Mouse (Mus musculus): ENCODE results near the gene Calr4. TPM values are rescaled to one million over a fixed set of nuclear protein-coding genes. Genes with fewer than 3 reads are reported as not detected.
A peak's percentile ranks its signal among the peaks of the same experiment; 100 is the strongest.

Calr4 gene
- polyA plus RNA-seq, 1 experiment from 2014 or later: not detected

- ATAC-seq (peak; percentile 60), DNase-seq (no peak)
- Histone ChIP-seq H3K9ac (replicated peaks) (no peak overlapping the region), H3K9me3 (ENCODE audit: low read length) (no peaks in the 10 kb centered on the region), H3K27me3 (ENCODE audit: insufficient read depth, low read length) (no peaks in the 10 kb centered on the region), H3K36me3 (replicated peaks; ENCODE audit: insufficient read depth, low read length) (no peaks in the 10 kb centered on the region), H3K4me3 (ENCODE audit: low read depth, low read length) (no peak overlapping the region), H3K27ac (ENCODE audit: low read depth) (no peak overlapping the region; the same call in 1 of the 2 replicates), H3K4me2 (ENCODE audit: low read depth, low read length) (no peak overlapping the region), H3K4me1 (ENCODE audit: insufficient read depth) (peaks cover 4% of the 10 kb centered on the region; the same call in 1 of the 2 replicates)
- no peak for TF ChIP-seq EP300 (IDR thresholded peaks at IDR 0.05; ENCODE audit: low read depth)
- 0 out of 2 replicates have a peak, but pooled peaks have one; percentile 7 for TF ChIP-seq CTCF (IDR thresholded peaks at IDR 0.05; ENCODE audit: low read depth)
- 64% methylated on average over 3 of the region's 3 CpGs for WGBS (ENCODE audit: insufficient replicate concordance)
Measured at GRCm38 (mm10) chr4:109213986-109214385, 20.3 kb upstream of the Calr4 start.

- Histone ChIP-seq H3K4me2 (ENCODE audit: low read depth, low read length) (no peak overlapping the region), H3K9me3 (ENCODE audit: low read length) (no peaks in the 10 kb centered on the region), H3K4me3 (ENCODE audit: low read depth, low read length) (no peak overlapping the region), H3K27me3 (ENCODE audit: insufficient read depth, low read length) (no peaks in the 10 kb centered on the region), H3K27ac (ENCODE audit: low read depth) (no peak overlapping the region), H3K4me1 (ENCODE audit: insufficient read depth) (peaks cover 4% of the 10 kb centered on the region; the same call in 1 of the 2 replicates), H3K36me3 (replicated peaks; ENCODE audit: insufficient read depth, low read length) (no peaks in the 10 kb centered on the region), H3K9ac (replicated peaks) (no peak overlapping the region)
- TF ChIP-seq EP300 (IDR thresholded peaks at IDR 0.05; ENCODE audit: low read depth) (no peak), CTCF (IDR thresholded peaks at IDR 0.05; ENCODE audit: low read depth) (no peak)
- 70% methylated on average over 7 of the region's 7 CpGs for WGBS (ENCODE audit: insufficient replicate concordance)
- ATAC-seq (no peak), DNase-seq (no peak)
Measured at GRCm38 (mm10) chr4:109218008-109218407, 16.3 kb upstream of the Calr4 start.

GRCm38 (mm10) chr4:109220441-109220940, 13.8 kb upstream of the Calr4 start:
- no peak overlapping the region for H3K27ac ChIP-seq (ENCODE audit: low read depth)
- no peak for DNase-seq
- no peak overlapping the region for H3K9ac ChIP-seq (replicated peaks)
- TF ChIP-seq EP300 (IDR thresholded peaks at IDR 0.05; ENCODE audit: low read depth) (no peak), CTCF (IDR thresholded peaks at IDR 0.05; ENCODE audit: low read depth) (no peak)
- 80% methylated on average over 14 of the region's 14 CpGs for WGBS (ENCODE audit: insufficient replicate concordance)
- H3K4me1 ChIP-seq (ENCODE audit: insufficient read depth): no peaks in the 10 kb centered on the region
- no peaks in the 10 kb centered on the region for H3K36me3 ChIP-seq (replicated peaks; ENCODE audit: insufficient read depth, low read length)
- H3K4me3 ChIP-seq (ENCODE audit: low read depth, low read length): no peak overlapping the region
- no peaks in the 10 kb centered on the region for H3K9me3 ChIP-seq (ENCODE audit: low read length)
- no peak for ATAC-seq
- H3K4me2 ChIP-seq (ENCODE audit: low read depth, low read length): no peak overlapping the region
- no peaks in the 10 kb centered on the region for H3K27me3 ChIP-seq (ENCODE audit: insufficient read depth, low read length)

GRCm38 (mm10) chr4:109222001-109222400, 12.3 kb upstream of the Calr4 start:
- no peaks in the 10 kb centered on the region for H3K4me1 ChIP-seq (ENCODE audit: insufficient read depth)
- no peaks in the 10 kb centered on the region for H3K36me3 ChIP-seq (replicated peaks; ENCODE audit: insufficient read depth, low read length)
- TF ChIP-seq EP300 (IDR thresholded peaks at IDR 0.05; ENCODE audit: low read depth): no peak
- no peak for ATAC-seq
- no peak for DNase-seq
- no peak overlapping the region for H3K9ac ChIP-seq (replicated peaks)
- no peaks in the 10 kb centered on the region for H3K27me3 ChIP-seq (ENCODE audit: insufficient read depth, low read length)
- WGBS (ENCODE audit: insufficient replicate concordance): 61% methylated on average over 3 of the region's 3 CpGs
- H3K9me3 ChIP-seq (ENCODE audit: low read length): no peaks in the 10 kb centered on the region
- H3K4me3 ChIP-seq (ENCODE audit: low read depth, low read length): no peak overlapping the region
- H3K4me2 ChIP-seq (ENCODE audit: low read depth, low read length): no peak overlapping the region
- no peak overlapping the region for H3K27ac ChIP-seq (ENCODE audit: low read depth)

GRCm38 (mm10) chr4:109224762-109225552, 9.3 kb upstream of the Calr4 start:
- Histone ChIP-seq H3K36me3 (replicated peaks; ENCODE audit: insufficient read depth, low read length) (no peaks in the 10 kb centered on the region), H3K4me3 (ENCODE audit: low read depth, low read length) (no peak overlapping the region), H3K4me1 (ENCODE audit: insufficient read depth) (no peaks in the 10 kb centered on the region), H3K9ac (replicated peaks) (no peak overlapping the region), H3K9me3 (ENCODE audit: low read length) (no peaks in the 10 kb centered on the region), H3K27me3 (ENCODE audit: insufficient read depth, low read length) (no peaks in the 10 kb centered on the region), H3K27ac (ENCODE audit: low read depth) (no peak overlapping the region), H3K4me2 (ENCODE audit: low read depth, low read length) (no peak overlapping the region)
- no peak for ATAC-seq
- WGBS (ENCODE audit: insufficient replicate concordance): 77% methylated on average over 13 of the region's 13 CpGs
- no peak for DNase-seq
- TF ChIP-seq EP300 (IDR thresholded peaks at IDR 0.05; ENCODE audit: low read depth) (no peak), CTCF (IDR thresholded peaks at IDR 0.05; ENCODE audit: low read depth) (no peak)

GRCm38 (mm10) chr4:109225606-109226005, 8.7 kb upstream of the Calr4 start:
- H3K4me1 ChIP-seq (ENCODE audit: insufficient read depth): no peaks in the 10 kb centered on the region
- no peak for TF ChIP-seq CTCF (IDR thresholded peaks at IDR 0.05; ENCODE audit: low read depth)
- TF ChIP-seq EP300 (IDR thresholded peaks at IDR 0.05; ENCODE audit: low read depth): no peak
- H3K27me3 ChIP-seq (ENCODE audit: insufficient read depth, low read length): no peaks in the 10 kb centered on the region
- DNase-seq (no peak), ATAC-seq (no peak)
- H3K4me3 ChIP-seq (ENCODE audit: low read depth, low read length): no peak overlapping the region
- H3K9me3 ChIP-seq (ENCODE audit: low read length): no peaks in the 10 kb centered on the region
- no peak overlapping the region for H3K4me2 ChIP-seq (ENCODE audit: low read depth, low read length)
- no peaks in the 10 kb centered on the region for H3K36me3 ChIP-seq (replicated peaks; ENCODE audit: insufficient read depth, low read length)
- H3K27ac ChIP-seq (ENCODE audit: low read depth): no peak overlapping the region
- H3K9ac ChIP-seq (replicated peaks): no peak overlapping the region
- WGBS (ENCODE audit: insufficient replicate concordance): 80% methylated on average over 6 of the region's 6 CpGs

Measured in liver, postnatal 0 days (tissue).